Mouse (Mus musculus) spleen, adult 10 weeks (tissue): Measurements from ENCODE around the gene Gm13101. TPM values are rescaled to one million over a fixed set of nuclear protein-coding genes. Genes with fewer than 3 reads are reported as not detected.

ENCODE experiments used
- polyA plus RNA-seq: library from polyadenylated mRNA; stranded (reverse); fragments of 350-450 nt; fragmentation: Illumina TruSeq; extraction: RNeasy Lipid Tissue Mini Kit (QIAGEN cat#74804); gene quantifications from one replicate; pipeline ENCODE4 v1.2.3, GENCODE M21; 2015; ENCODE audit warnings: low replicate concordance; ENCODE audit not compliant: insufficient read depth

The Gm13101 gene
- polyA plus RNA-seq: not detected

DNA sequence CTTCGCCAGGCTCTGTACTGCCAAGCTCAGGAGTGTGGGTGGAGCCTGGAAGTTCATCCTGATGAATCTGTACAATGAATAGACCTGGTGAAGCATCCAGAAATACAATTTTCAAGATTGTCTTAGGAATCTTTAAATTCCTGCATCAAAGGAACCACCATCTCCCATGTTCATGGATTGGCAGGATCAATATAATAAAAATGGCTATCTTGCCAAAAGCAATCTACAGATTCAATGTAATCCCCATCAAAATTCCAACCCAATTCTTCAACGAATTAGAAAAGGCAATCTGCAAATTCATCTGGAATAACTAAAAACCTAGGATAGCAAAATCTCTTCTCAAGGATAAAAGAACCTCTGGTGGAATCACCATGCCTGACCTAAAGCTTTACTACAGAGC lies at the start of gene Gm13101:
Gene Gm13101, minus strand, starts transcription at position 101 of the 400 bp plus-strand sequence.

DNA sequence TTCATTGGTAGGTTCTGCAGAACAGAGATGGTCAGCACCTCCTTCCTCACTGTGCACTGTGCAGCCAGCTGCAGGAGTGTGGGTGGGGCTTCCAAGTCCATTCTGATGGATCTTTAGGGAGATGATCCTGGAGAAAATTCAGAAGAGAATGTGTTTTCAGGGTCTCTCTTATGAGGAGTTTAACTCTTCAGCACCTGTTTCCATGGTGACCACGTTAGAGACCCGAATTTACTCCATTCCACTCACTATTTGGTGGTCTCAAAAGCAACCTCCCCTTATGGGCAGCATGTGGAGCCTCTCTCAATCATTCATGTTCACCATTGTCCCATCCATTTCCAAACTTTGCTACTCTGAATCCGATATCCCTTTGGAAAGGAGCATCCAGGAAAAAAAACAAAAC lies 27.5 kb upstream of the Gm13101 start, which contains the start of gene Pramef17:
Gene Pramef17, minus strand, starts transcription at position 101 of the 400 bp plus-strand sequence.

DNA sequence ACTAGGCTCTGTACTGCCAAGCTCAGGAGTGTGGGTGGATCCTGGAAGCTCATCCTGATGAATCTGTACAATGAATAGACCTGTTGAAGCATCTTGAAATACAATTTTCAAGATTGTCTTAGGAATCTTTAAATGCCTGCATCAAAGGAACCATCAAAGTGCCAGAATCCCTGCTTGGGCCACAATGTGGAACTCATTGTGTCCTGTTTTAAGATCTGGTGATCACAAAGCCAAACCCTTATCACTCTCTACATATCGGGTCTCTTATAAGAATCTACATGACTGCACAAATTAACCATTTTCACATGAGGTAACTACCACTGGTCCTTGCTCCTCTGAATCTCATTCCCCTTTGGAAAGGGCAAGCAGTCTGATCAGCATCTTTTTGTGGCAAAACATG lies 15.8 kb downstream of the Gm13101 start, which contains the start of gene Pramef25:
Gene Pramef25, minus strand, starts transcription at position 101 of the 400 bp plus-strand sequence.

Other genes with a start within 250 kb of the Gm13101 start
- gene Gm13078, start 247.5 kb downstream of the Gm13101 start, polyA plus RNA-seq: not detected
- not detected for gene Gm13023, start 177.6 kb downstream of the Gm13101 start, polyA plus RNA-seq
- gene Gm13084, start 150.9 kb downstream of the Gm13101 start, polyA plus RNA-seq: not detected
- not detected for gene Gm13103, start 120.5 kb downstream of the Gm13101 start, polyA plus RNA-seq
- gene Pramef6, start 66.6 kb downstream of the Gm13101 start, polyA plus RNA-seq: not detected
- gene Pramef25, start 15.9 kb downstream of the Gm13101 start, polyA plus RNA-seq: not detected
- not detected for gene Pramef17, start 27.4 kb upstream of the Gm13101 start, polyA plus RNA-seq
- gene Pramel4, start 92.2 kb upstream of the Gm13101 start, polyA plus RNA-seq: not detected
- not detected for gene Gm13102, start 139.5 kb upstream of the Gm13101 start, polyA plus RNA-seq
- not detected for gene Oog3, start 195.7 kb upstream of the Gm13101 start, polyA plus RNA-seq
- not detected for gene Oog2, start 223.8 kb upstream of the Gm13101 start, polyA plus RNA-seq
- gene C87977, start 246.4 kb upstream of the Gm13101 start, polyA plus RNA-seq: not detected